Mouse (Mus musculus): ENCODE measurements at regions not wholly inside any gene's neighbourhood (a gene's known extent, or its start where the extent isn't known, plus 50 kb on each side); places are given as distances from the start of the nearest gene placed in this dataset.

- no peak for DNase-seq
Observed at GRCm38 (mm10) chr10:28010756-28011155, 63.9 kb upstream of the Ptprk start.

- no peak for DNase-seq
Observed at GRCm38 (mm10) chr10:28012135-28012534, 62.5 kb upstream of the Ptprk start.

- no peak for DNase-seq
Observed at GRCm38 (mm10) chr10:28013401-28013800, 61.2 kb upstream of the Ptprk start.

- no peak for DNase-seq
Observed at GRCm38 (mm10) chr10:28014306-28014825, 60.3 kb upstream of the Ptprk start.
